Mouse (Mus musculus) cerebellum, adult 9-11 months (tissue): Measurements from ENCODE around the gene Wdr60.

Experiments
- DNase-seq: peaks from one replicate; pipeline ENCODE4 v3.0.0; 2022

The Wdr60 gene

DNA sequence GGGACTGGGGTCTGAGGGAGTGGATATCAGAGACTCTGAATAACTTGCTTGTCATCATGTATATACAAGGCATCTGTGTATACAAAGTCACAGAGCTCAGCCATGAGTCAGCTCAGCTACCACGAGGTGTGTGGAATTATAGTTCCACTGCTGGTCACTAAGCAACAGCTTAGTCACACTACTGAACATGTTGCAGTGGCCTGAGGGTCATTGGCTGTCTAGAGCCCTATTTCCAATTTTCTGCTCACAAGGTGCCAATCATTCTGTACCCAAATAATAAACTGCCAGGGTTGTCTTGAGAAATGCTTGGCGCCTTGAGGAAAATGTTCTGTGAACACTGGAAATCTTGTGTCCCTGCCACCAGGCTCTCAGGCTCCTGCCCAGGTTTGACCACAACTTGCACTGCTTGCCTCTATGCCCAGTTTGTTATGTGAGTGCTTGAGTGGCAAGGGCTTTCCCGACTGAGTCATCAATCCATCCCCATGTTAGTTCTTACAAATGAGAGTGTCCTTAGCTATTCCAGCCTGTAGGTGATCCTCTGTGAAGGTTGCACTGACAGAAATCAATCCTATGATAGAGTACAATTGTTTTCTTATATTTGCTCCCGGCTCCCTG lies 81.3 kb downstream of the Wdr60 start:
- no peak for DNase-seq

DNA sequence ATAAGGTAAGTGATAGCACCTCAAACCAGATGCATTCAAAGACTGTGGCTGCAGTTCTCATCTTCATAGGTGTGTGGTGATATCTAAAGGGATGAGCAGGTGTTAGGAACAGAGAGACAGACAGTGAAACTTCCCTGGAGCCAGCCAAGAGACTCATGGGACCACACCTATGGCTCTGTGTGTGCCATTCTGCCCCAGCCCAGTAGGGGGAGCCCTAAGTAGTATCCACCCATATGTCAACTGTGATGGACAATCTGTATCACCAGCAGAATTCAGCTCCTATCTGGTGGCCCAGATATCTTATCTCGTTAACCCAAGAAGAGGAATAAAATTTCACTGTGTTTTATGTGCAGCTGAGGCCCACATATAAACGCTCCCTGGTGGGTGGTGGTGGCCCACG lies 85.9 kb downstream of the Wdr60 start:
- no peak for DNase-seq

DNA sequence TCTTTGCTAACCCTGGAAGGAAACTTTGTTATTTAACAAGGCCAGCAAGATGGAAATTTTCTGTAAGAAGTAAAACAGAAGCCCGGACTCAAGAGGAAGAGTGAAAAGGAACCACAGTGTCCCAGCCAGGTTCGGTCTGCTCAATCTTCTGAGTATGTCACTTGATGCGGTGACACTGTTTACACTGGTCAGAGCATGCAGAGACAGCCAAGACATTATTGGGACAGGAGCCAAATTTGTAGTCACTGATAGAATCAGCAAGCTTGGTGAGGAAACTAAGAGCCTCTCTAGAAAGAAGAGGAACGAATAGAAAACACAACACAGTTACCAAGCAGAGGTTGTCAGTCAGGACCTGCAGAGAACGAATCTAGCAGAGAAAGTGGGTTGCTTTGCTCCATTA lies 93.2 kb downstream of the Wdr60 start:
- no peak for DNase-seq

DNA sequence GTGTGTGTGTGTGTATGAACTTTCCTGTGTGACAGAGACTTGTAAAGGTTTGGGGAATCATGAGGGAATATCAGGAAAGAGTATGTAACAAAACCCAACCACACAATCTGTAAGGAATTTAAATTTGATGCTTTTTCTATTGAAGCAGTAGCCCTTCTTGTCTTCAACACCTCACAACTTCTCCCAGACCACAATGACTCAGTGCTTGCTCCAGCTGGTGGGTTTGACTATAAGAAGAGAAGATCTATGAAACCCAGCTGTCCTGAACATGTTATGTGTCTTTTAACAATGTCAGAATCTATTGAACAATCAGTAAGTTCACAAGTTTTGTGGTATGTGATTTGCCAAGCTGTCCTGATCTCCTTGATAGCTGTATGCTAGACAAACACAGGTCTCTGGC lies 97.5 kb downstream of the Wdr60 start:
- no peak for DNase-seq

DNA sequence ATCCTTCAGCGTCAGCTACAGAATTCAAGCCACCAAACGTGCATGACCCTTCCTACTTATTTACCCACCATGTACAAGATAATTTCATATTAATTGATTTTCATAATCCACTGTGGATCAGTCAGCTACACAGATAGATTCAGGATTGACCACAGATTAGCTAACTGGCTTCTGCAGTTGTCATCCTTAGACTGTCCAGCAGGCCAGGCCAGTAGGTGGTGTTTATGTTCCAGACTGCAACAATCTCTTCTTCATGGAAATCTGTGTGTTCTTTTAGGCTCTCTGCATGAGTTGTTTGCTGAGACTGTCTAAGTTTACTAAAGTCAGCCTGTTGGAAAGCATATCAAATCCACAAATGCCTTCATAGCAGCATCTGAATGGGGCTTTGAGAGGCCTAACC lies 103.1 kb downstream of the Wdr60 start:
- DNase-seq = no peak

DNA sequence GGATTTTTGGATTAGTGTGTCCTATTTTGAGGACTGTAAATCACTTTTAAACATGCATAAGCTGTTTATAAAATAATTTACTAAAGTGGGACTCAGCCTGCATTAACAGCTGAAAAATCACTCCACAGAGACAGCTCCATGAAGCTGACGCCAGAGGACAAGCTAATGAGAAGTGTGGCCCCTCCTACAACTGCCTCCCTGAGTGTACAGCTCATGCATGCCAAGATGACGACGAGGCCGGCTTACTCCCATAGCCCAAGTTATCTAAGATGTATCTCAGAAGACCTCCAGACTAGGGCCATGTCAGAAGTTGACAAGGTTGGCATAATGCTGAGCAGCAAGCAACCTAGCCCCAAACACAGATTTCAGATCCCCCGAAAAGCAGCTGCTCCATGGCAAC lies 103.6 kb downstream of the Wdr60 start:
- no peak for DNase-seq

DNA sequence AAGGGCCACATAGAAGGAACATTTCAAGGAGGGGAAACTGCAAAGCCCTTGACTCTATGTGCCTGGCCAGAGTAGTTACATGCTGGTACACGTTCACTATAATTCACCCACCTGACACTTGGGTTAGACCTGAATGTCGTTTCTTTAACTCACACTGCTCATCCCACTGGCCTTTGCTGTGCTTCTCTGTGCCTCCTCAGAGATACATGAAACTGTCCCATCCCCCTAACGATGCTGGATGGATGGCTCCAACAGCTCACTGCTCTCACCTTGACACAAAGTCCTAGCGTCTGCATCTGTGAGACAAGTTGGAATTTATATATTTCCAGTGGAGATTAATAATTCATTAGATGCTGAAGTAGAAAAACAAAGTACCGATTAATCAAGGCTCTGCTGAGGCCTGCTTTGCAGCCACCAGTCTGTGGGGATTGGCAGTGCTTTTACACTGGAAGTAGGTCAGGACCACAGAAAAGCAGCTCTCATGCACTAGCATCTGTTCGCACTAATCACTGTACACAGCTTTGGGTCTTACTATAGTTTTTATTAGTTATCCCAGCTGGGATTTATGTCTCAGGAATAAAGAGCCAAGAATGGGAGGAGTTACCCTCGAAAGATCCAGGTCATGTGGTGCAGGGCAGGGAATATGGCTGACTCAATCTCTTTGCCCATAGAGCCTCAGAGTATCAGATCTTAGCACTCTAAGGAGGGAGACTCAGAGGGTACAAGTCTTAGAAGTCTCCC lies 105.9 kb downstream of the Wdr60 start:
- no peak for DNase-seq
